Mouse (Mus musculus) neural tube, embryonic 11.5 days (tissue): ENCODE results near the gene D230025D16Rik. TPM values are rescaled to one million over a fixed set of nuclear protein-coding genes. Genes with fewer than 3 reads are reported as not detected.
"Not testable (repeated sequence)": the region's sequence is repeated elsewhere in the genome, so short reads cannot be mapped to it uniquely, and the experiment has no call there.

ENCODE experiments used
- ATAC-seq: fragments of 200-750 bp; cut with Nextera tagmentation; 2 replicates; pipeline ENCODE4 v1.8.0; 2017; ENCODE audit warnings: moderate number of reproducible peaks, mild to moderate bottlenecking, moderate TSS enrichment, moderate library complexity; ENCODE audit not compliant: insufficient read depth, low FRiP score, low TSS enrichment
- DNase-seq: peaks from one replicate; pipeline ENCODE4 v3.0.0-alpha.2; 2015; ENCODE audit warnings: low spot score
- H3K27ac ChIP-seq: fragments of 300-500 bp; sonication (generic); 2 replicates; pipeline ENCODE4 v1.5.1; 2014; ENCODE audit warnings: low read depth, mild to moderate bottlenecking, low read length
- H3K27me3 ChIP-seq: fragments of 300-500 bp; sonication (generic); 2 replicates; pipeline ENCODE4 v1.6.1; 2014; ENCODE audit warnings: mild to moderate bottlenecking, low read length, mixed read lengths; ENCODE audit not compliant: control insufficient read depth, insufficient read depth
- H3K36me3 ChIP-seq: fragments of 300-500 bp; sonication (generic); 2 replicates; pipeline ENCODE4 v1.6.1; 2014; ENCODE audit warnings: mild to moderate bottlenecking, low read length, moderate library complexity, mixed read lengths; ENCODE audit not compliant: control insufficient read depth, insufficient read depth
- H3K4me1 ChIP-seq: fragments of 300-500 bp; sonication (generic); 2 replicates; pipeline ENCODE4 v1.6.1; 2014; ENCODE audit warnings: low read length, mixed read lengths; ENCODE audit not compliant: control insufficient read depth, insufficient read depth
- H3K4me2 ChIP-seq: fragments of 300-500 bp; sonication (generic); 2 replicates; pipeline ENCODE4 v1.6.1; 2014; ENCODE audit warnings: low read depth, mild to moderate bottlenecking, moderate library complexity
- H3K4me3 ChIP-seq: fragments of 300-500 bp; sonication (generic); 2 replicates; pipeline ENCODE4 v1.5.1; 2014; ENCODE audit warnings: low read depth, low read length
- H3K9ac ChIP-seq: fragments of 300-500 bp; sonication (generic); 2 replicates; pipeline ENCODE4 v1.6.1; 2014; ENCODE audit warnings: mild to moderate bottlenecking, low read length
- H3K9me3 ChIP-seq: fragments of 300-500 bp; sonication (generic); 2 replicates; pipeline ENCODE4 v1.6.1; 2016; ENCODE audit warnings: low read length; ENCODE audit not compliant: control insufficient read depth
- WGBS: fragments of 180-500 bp; shearing (Covaris S2); extraction: QIAGEN DNeasy Blood & Tissue Kit; methylation state at CpG from one replicate; pipeline ENCODE4 v1.1.7; 2014; 5-methylcytosine and 5-hydroxymethylcytosine counted together
- polyA plus RNA-seq: library from polyadenylated mRNA; unstranded; fragments of >200 nt; fragmentation: Nextera tagmentation; extraction: Ambion mirVana; gene quantifications from 2 replicates; pipeline ENCODE4 v1.2.1, GENCODE M21; 2014

D230025D16Rik gene
- 28.9 and 31.5 TPM in 2 replicates for polyA plus RNA-seq

DNA sequence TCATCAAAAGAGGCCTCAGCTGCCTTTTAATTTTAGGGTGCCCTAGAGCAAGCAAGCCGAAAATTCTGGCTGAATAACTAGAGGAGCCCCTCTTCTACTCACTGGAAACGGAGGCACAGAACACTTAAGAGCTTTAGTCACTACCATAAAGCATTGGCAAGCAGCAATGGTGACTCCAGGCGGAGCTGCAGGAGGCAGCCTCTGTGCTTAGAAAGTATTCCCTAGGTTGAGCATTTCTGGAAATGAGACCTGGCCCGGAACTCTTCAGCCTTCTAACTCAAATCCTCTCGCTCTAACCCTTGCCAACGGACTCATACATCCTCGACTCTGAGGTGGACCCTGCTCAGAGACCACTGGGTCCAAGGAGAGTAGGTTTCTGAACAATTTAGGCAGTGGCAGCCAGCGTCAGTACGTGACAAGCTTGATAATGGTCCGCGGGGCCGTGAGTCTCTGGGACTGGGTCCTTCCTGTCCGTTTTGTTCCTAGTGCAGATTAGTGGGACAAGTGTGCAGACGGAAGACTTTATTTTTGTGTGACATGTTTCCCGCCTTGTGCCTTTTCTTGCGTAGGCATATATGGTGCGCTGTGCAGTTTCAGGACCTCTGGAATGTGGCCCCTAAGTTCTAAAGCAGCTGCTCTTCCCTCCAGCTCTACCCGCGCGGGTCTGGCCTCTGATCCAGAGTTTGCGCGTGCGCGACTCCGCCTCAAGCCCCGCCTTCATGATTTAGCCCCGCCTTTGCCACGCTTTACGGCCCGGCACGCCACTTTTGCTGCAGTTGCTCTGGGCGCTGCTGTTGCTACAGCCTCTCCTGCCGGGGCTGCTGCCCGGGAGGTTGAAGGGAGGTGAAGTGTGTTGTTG is at the start of gene D230025D16Rik:
Gene D230025D16Rik, plus strand, starts transcription at position 733 of the 859 bp plus-strand sequence.
- H3K27ac ChIP-seq = peak within 1 kb of the TSS; percentile 69
- H3K4me1 ChIP-seq = peaks cover 14% of the 10 kb centered on the region
- WGBS = 3% methylated on average over 34 of the region's 34 CpGs
- peak within 1 kb of the TSS; percentile 68 for H3K4me2 ChIP-seq
- DNase-seq (peak; percentile 97), ATAC-seq (peak; percentile 94)
- peak within 1 kb of the TSS; percentile 88 for H3K9ac ChIP-seq
- H3K9me3 ChIP-seq = no peaks in the 10 kb centered on the region
- H3K27me3 ChIP-seq = no peaks in the 10 kb centered on the region
- peak within 1 kb of the TSS; percentile 94 for H3K4me3 ChIP-seq
- H3K36me3 ChIP-seq = no peaks in the 10 kb centered on the region

DNA sequence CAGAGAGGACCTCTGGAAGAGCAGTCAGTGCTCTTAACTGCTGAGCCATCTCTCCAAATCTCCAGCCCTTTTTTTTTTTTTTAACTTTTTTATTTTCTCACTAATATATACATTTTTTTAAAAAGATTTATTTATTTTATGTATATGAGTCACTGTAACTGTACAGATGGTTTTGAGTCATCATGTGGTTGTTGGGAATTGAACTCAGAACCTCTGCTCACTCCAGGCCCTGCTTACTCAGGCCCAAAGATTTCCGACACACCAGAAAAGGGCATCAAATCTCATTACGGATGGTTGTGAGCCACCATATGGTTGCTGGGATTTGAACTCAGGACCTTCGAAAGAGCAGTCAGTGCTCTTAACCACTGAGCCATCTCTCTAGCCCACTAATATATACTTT is 49.7 kb upstream of the D230025D16Rik start:
- not testable (repeated sequence) for H3K36me3 ChIP-seq, H3K9me3 ChIP-seq, H3K27ac ChIP-seq, H3K27me3 ChIP-seq, DNase-seq, H3K4me2 ChIP-seq, H3K9ac ChIP-seq, H3K4me1 ChIP-seq, ATAC-seq, H3K4me3 ChIP-seq
- 95% methylated on average over 3 of the region's 3 CpGs for whole genome bisulfite sequencing

DNA sequence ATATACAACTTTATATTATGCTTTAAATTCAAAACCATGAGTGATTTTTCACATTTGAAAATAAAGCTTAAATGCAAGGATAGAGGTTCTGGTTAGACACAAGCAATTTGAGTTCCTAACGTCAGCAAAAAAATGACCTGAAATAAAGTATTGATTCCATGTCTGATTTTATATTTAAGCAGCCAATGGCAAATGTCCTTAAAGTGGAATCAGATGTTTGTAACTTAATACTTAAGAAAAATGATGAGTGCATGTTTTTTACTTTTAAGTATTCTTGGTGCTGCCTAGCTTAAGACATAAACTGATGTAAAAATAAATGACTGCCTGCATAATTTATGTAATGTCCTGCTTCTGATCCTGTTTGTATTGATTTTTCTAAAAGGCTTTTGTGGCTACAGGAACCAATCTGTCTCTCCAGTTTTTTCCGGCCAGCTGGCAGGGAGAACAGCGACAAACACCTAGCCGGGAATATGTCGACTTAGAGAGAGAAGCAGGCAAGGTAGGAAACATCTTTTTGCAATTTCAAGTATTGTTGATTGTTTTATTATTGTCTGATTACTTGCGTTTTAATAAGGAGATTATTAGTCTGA is 46.6 kb upstream of the D230025D16Rik start:
- ATAC-seq (no peak), DNase-seq (no peak)
- Histone ChIP-seq H3K27ac (no peak overlapping the region), H3K9ac (no peak overlapping the region), H3K27me3 (no peaks in the 10 kb centered on the region), H3K4me2 (no peak overlapping the region), H3K36me3 (peaks cover 4% of the 10 kb centered on the region), H3K4me3 (no peak overlapping the region), H3K4me1 (no peaks in the 10 kb centered on the region), H3K9me3 (no peaks in the 10 kb centered on the region)
- 81% methylated on average over 6 of the region's 6 CpGs for WGBS

DNA sequence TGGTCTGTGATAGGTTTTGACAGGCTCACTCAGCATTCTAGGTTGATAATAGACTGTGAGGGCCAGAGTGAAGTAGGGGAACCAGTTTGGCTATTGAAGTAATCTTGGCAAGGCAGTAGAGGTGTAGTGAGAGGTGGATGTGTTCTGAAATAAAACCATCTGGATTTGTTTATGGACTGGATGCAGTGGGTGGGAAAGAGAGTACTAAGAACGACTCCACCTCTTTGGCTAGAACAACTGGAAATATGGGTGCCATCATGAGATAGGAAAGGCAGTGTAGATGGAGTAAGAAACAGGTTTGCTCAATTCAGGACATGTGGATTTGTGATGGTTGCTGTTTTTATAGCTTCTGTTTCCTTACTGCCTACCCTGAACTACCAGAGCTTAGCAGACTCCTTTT is 42.7 kb upstream of the D230025D16Rik start:
- H3K9me3 ChIP-seq = no peaks in the 10 kb centered on the region
- H3K4me2 ChIP-seq = no peak overlapping the region
- H3K4me1 ChIP-seq = no peaks in the 10 kb centered on the region
- ATAC-seq = no peak
- 80% methylated on average over 1 of the region's 1 CpGs for WGBS
- no peaks in the 10 kb centered on the region for H3K27me3 ChIP-seq
- peaks cover 4% of the 10 kb centered on the region for H3K36me3 ChIP-seq
- H3K9ac ChIP-seq = no peak overlapping the region
- no peak overlapping the region for H3K27ac ChIP-seq
- DNase-seq = no peak
- no peak overlapping the region for H3K4me3 ChIP-seq

DNA sequence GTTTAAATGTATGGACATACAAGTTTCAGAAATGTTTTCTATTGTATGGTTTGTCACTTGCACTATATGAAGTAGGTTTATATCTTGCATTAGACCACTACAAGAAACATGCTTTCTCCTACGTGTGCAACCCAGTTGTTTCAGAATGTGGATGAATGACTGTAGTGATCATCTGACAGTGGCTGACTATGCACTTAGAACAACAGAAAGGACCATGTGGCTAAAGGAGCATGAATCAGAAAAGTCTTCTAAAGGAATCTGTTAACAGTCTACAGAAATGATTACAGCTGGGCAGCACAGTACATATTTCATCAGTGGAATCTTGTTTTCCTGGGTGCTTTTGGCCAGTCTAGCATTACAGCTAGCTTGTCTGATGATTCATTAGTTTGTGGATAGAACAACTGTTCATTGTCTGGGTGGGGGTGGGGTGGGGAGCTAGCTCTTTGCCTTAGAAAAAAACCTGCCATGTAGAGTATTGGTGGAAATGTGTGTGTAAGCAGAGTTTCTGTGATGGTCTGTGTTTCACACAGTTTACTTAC is 38.4 kb upstream of the D230025D16Rik start:
- Histone ChIP-seq H3K27ac (no peak overlapping the region), H3K4me3 (no peak overlapping the region), H3K9ac (no peak overlapping the region), H3K4me1 (no peaks in the 10 kb centered on the region), H3K27me3 (no peaks in the 10 kb centered on the region), H3K9me3 (no peaks in the 10 kb centered on the region), H3K36me3 (no peaks in the 10 kb centered on the region; the same call in 1 of the 2 replicates), H3K4me2 (no peak overlapping the region)
- WGBS = 73% methylated on average over 1 of the region's 1 CpGs
- DNase-seq (no peak), ATAC-seq (no peak)

DNA sequence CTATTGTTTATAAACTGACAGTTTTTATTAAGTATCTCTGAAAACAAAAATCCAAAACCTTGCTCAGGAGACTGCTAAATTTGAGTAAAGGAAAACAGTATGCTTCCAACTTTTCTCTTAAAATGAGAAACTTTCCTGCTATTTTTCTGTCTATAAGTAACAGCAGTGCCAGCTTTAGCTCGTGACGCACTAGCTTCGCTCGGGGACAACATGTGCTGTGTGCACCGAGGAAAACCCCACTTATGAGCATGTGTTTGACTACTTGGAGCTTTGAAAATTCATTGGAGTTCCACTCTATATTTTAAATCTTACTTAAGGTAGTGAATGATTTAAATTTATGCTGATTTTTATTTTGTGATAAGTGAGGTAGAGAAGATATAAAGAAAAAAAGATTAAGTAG is 32.8 kb upstream of the D230025D16Rik start:
- H3K36me3 ChIP-seq = peaks cover 7% of the 10 kb centered on the region

DNA sequence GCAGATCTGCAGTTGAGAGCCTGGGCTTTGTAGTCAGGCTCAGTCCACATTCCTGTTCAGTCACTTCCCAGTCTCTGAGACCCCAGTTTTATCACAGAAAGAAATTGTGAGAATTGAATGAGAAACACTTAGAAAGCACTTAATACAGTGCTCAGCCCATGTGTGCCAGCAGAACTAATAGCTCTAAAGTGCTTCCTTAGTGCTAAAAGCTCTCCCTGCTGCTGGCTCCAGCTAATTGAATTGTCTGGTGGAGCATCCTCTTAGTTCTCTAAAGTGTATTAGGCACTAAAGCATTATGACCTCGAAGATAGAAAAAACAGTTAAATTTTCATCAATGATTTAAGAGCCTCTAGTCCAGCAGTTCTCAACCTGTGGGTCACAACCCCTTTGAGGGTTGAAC is 19.2 kb upstream of the D230025D16Rik start:
- ATAC-seq = no peak
- Histone ChIP-seq H3K27me3 (no peaks in the 10 kb centered on the region), H3K9me3 (no peaks in the 10 kb centered on the region), H3K4me1 (no peaks in the 10 kb centered on the region), H3K27ac (no peak overlapping the region), H3K9ac (no peak overlapping the region), H3K36me3 (no peaks in the 10 kb centered on the region), H3K4me2 (no peak overlapping the region), H3K4me3 (no peak overlapping the region)
- 80% methylated on average over 1 of the region's 1 CpGs for WGBS
- DNase-seq = no peak

More for the DNA sequence above, 32.8 kb upstream of the D230025D16Rik start:
- no peaks in the 10 kb centered on the region for H3K27me3 ChIP-seq
- ATAC-seq (no peak), DNase-seq (no peak)
- H3K4me3 ChIP-seq = no peak overlapping the region
- WGBS = 98% methylated on average over 5 of the region's 5 CpGs
- no peak overlapping the region for H3K9ac ChIP-seq
- no peaks in the 10 kb centered on the region for H3K9me3 ChIP-seq
- no peaks in the 10 kb centered on the region for H3K4me1 ChIP-seq
- H3K4me2 ChIP-seq = no peak overlapping the region
- H3K27ac ChIP-seq = no peak overlapping the region

DNA sequence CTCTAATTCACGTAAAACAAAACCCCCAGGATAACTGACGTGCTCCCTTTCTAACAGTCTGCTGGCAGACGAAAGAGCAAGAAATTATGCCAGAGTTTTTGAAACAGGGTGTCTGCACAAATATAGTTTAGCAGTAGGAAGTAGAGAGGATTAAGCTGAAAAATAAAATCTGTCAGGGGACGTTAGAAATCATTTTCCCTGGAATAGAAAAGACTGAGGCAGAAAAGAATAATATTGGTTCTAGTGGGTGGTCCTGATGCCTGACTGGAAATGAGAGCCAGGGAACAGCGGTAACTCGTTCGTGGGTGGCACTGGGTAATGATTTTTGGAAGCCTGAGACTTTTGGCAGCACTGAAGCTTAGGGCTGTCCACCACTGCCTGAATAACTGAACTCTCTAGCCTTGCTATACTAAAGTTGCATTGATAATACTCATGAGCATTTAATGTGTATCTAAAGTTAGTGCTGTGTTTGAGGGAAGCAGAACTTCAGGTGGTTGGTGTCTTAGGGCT is 18.1 kb upstream of the D230025D16Rik start:
- DNase-seq = no peak
- no peak for ATAC-seq
- no peak overlapping the region for H3K4me3 ChIP-seq
- no peaks in the 10 kb centered on the region for H3K36me3 ChIP-seq
- no peak overlapping the region for H3K27ac ChIP-seq
- H3K4me1 ChIP-seq = no peaks in the 10 kb centered on the region
- no peak overlapping the region for H3K4me2 ChIP-seq
- H3K9ac ChIP-seq = no peak overlapping the region
- H3K27me3 ChIP-seq = no peaks in the 10 kb centered on the region
- H3K9me3 ChIP-seq = no peaks in the 10 kb centered on the region
- 78% methylated on average over 7 of the region's 7 CpGs for WGBS
